Mouse (Mus musculus) stomach, postnatal 0 days (tissue): ENCODE data around the gene Kank1. TPM values are rescaled to one million over a fixed set of nuclear protein-coding genes. Genes with fewer than 3 reads are reported as not detected.

Experiments
- ATAC-seq: fragments of 200-750 bp; cut with Nextera tagmentation; 2 replicates; pipeline ENCODE4 v1.8.0; 2017; ENCODE audit not compliant: low FRiP score, low TSS enrichment
- DNase-seq: peaks from one replicate; pipeline ENCODE4 v3.0.0-alpha.2; 2016; ENCODE audit warnings: low spot score
- H3K27ac ChIP-seq: fragments of 300-500 bp; sonication (generic); replicated peaks from 2 replicates; pipeline ENCODE4 v1.5.1; 2014; ENCODE audit warnings: mild to moderate bottlenecking, control low read depth
- H3K27me3 ChIP-seq: fragments of 300-500 bp; sonication (generic); 2 replicates; pipeline ENCODE4 v1.6.1; 2014; ENCODE audit warnings: low read length; ENCODE audit not compliant: control insufficient read depth, insufficient read depth
- H3K36me3 ChIP-seq: fragments of 300-500 bp; sonication (generic); 2 replicates; pipeline ENCODE4 v1.6.1; 2014; ENCODE audit warnings: low read length, mixed read lengths; ENCODE audit not compliant: control insufficient read depth, insufficient read depth
- H3K4me1 ChIP-seq: fragments of 300-500 bp; sonication (generic); replicated peaks from 2 replicates; pipeline ENCODE4 v1.6.1; 2014; ENCODE audit warnings: antibody characterized with exemption; ENCODE audit not compliant: control insufficient read depth, insufficient read depth
- H3K4me2 ChIP-seq: fragments of 300-500 bp; sonication (generic); replicated peaks from 2 replicates; pipeline ENCODE4 v1.6.1; 2014; ENCODE audit warnings: low read depth, mild to moderate bottlenecking, control low read depth, moderate library complexity
- H3K4me3 ChIP-seq: fragments of 300-500 bp; sonication (generic); 2 replicates; pipeline ENCODE4 v1.5.1; 2014; ENCODE audit warnings: low read depth, low read length, control low read depth
- H3K9ac ChIP-seq: fragments of 300-500 bp; sonication (generic); 2 replicates; pipeline ENCODE4 v1.6.1; 2014; ENCODE audit warnings: mild to moderate bottlenecking, low read length, control low read depth, mixed read lengths
- H3K9me3 ChIP-seq: fragments of 300-500 bp; sonication (generic); 2 replicates; pipeline ENCODE4 v1.6.1; 2016; ENCODE audit warnings: low read length; ENCODE audit not compliant: control insufficient read depth
- CTCF ChIP-seq: IDR thresholded peaks from 2 replicates; pipeline ENCODE4 v1.5.1; 2016; ENCODE audit warnings: antibody characterized with exemption, low read depth, mild to moderate bottlenecking, moderate library complexity
- EP300 ChIP-seq: optimal IDR thresholded peaks from 2 replicates; pipeline ENCODE3; 2016; ENCODE audit warnings: antibody characterized with exemption
- WGBS: fragments of 180-500 bp; shearing (Covaris S2); extraction: QIAGEN DNeasy Blood & Tissue Kit; methylation state at CpG from one replicate; pipeline ENCODE4 v1.1.7; 2014; 5-methylcytosine and 5-hydroxymethylcytosine counted together
- polyA plus RNA-seq: library from polyadenylated mRNA; unstranded; fragments of >200 nt; fragmentation: Nextera tagmentation; extraction: Ambion mirVana; gene quantifications from 2 replicates; pipeline ENCODE4 v1.2.1, GENCODE M21; 2015

The Kank1 gene
- polyA plus RNA-seq, 1 experiment from 2014 or later: 24.5 TPM

- no peak overlapping the region for H3K4me3 ChIP-seq
- H3K9ac ChIP-seq: no peak overlapping the region
- H3K27ac ChIP-seq: no peak overlapping the region
- H3K4me2 ChIP-seq: no peak overlapping the region
- 36% methylated on average over 12 of the region's 12 CpGs for WGBS
- H3K27me3 ChIP-seq: no peaks in the 10 kb centered on the region
- no peak for TF ChIP-seq EP300
- H3K36me3 ChIP-seq: no peaks in the 10 kb centered on the region
- H3K4me1 ChIP-seq: no peaks in the 10 kb centered on the region; the same call in 1 of the 2 replicates
- no peaks in the 10 kb centered on the region for H3K9me3 ChIP-seq
- DNase-seq (no peak), ATAC-seq (no peak)
Observed at GRCm38 (mm10) chr19:25308763-25309162, 72.0 kb downstream of the Kank1 start.

- no peak for DNase-seq
- H3K9me3 ChIP-seq: no peaks in the 10 kb centered on the region
- no peak overlapping the region for H3K27ac ChIP-seq
- no peak overlapping the region for H3K4me2 ChIP-seq
- no peaks in the 10 kb centered on the region for H3K36me3 ChIP-seq
- 75% methylated on average over 5 of the region's 5 CpGs for WGBS
- no peaks in the 10 kb centered on the region for H3K27me3 ChIP-seq
- no peak for TF ChIP-seq CTCF
- no peak for TF ChIP-seq EP300
- no peak for ATAC-seq
- no peak overlapping the region for H3K4me3 ChIP-seq
- H3K4me1 ChIP-seq: no peaks in the 10 kb centered on the region; the same call in 1 of the 2 replicates
- no peak overlapping the region for H3K9ac ChIP-seq
Observed at GRCm38 (mm10) chr19:25310989-25311388, 74.2 kb downstream of the Kank1 start.

GRCm38 (mm10) chr19:25311626-25312025, 74.9 kb downstream of the Kank1 start:
- ATAC-seq (no peak), DNase-seq (no peak)
- TF ChIP-seq EP300 (no peak), CTCF (no peak)
- Histone ChIP-seq H3K9me3 (no peaks in the 10 kb centered on the region), H3K4me2 (no peak overlapping the region), H3K9ac (no peak overlapping the region), H3K27ac (no peak overlapping the region), H3K36me3 (no peaks in the 10 kb centered on the region), H3K4me3 (no peak overlapping the region), H3K4me1 (no peaks in the 10 kb centered on the region; the same call in 1 of the 2 replicates), H3K27me3 (no peaks in the 10 kb centered on the region)
- WGBS: 49% methylated on average over 7 of the region's 7 CpGs

- Histone ChIP-seq H3K36me3 (no peaks in the 10 kb centered on the region), H3K9me3 (no peaks in the 10 kb centered on the region), H3K27me3 (no peaks in the 10 kb centered on the region), H3K27ac (no peak overlapping the region), H3K4me3 (no peak overlapping the region), H3K4me1 (no peaks in the 10 kb centered on the region; the same call in 1 of the 2 replicates), H3K9ac (no peak overlapping the region), H3K4me2 (no peak overlapping the region)
- ATAC-seq: no peak
- no peak for TF ChIP-seq EP300
- no peak for TF ChIP-seq CTCF
- peak; percentile 41 for DNase-seq
- 35% methylated on average over 14 of the region's 14 CpGs for WGBS
Observed at GRCm38 (mm10) chr19:25315458-25315889, 78.7 kb downstream of the Kank1 start.

- Histone ChIP-seq H3K4me3 (no peak overlapping the region), H3K4me2 (no peak overlapping the region), H3K27me3 (no peaks in the 10 kb centered on the region), H3K9ac (no peak overlapping the region), H3K9me3 (no peaks in the 10 kb centered on the region), H3K27ac (no peak overlapping the region), H3K36me3 (no peaks in the 10 kb centered on the region), H3K4me1 (no peaks in the 10 kb centered on the region; the same call in 1 of the 2 replicates)
- TF ChIP-seq CTCF (no peak), EP300 (no peak)
- WGBS: 89% methylated on average over 5 of the region's 5 CpGs
- DNase-seq (no peak), ATAC-seq (no peak)
Observed at GRCm38 (mm10) chr19:25315993-25316392, 79.2 kb downstream of the Kank1 start.

- Histone ChIP-seq H3K27me3 (no peaks in the 10 kb centered on the region), H3K4me3 (no peak overlapping the region), H3K36me3 (no peaks in the 10 kb centered on the region), H3K27ac (no peak overlapping the region), H3K9me3 (no peaks in the 10 kb centered on the region), H3K4me1 (no peaks in the 10 kb centered on the region; the same call in 1 of the 2 replicates), H3K9ac (no peak overlapping the region), H3K4me2 (no peak overlapping the region)
- WGBS: 42% methylated on average over 7 of the region's 7 CpGs
- ATAC-seq (no peak), DNase-seq (no peak)
- TF ChIP-seq CTCF: no peak
- no peak for TF ChIP-seq EP300
Observed at GRCm38 (mm10) chr19:25324265-25324664, 87.5 kb downstream of the Kank1 start.
